Mouse (Mus musculus) liver, postnatal 0 days (tissue): Measurements from ENCODE around the gene F830045P16Rik.

ENCODE experiments used
- CTCF ChIP-seq: sonication (generic); IDR thresholded peaks from 2 replicates; pipeline ENCODE4 v1.5.1; 2016; ENCODE audit warnings: antibody characterized with exemption, low read depth
- EP300 ChIP-seq: IDR thresholded peaks from 2 replicates; pipeline ENCODE4 v1.6.1; 2016; ENCODE audit warnings: antibody characterized with exemption, low read depth, mild to moderate bottlenecking

DNA sequence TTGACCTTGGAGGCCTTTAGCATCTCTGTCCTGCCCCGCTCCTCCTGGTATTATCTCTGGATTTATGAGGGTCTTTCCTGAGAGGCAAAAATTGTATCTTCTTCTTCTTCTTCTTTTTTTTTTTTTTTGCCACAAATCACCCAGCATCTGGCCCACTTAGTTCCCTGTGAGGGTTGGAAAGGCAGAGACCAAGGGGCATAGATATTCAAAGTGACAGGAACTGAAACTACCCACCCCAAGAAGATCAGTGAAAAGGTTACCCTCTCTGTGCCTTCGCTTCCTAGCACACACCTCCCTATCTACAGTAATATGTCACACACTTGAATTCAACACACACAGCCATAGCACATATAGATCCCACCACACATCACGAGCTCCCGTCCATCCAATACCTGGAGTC, 38.7 kb upstream of the F830045P16Rik start:
- TF ChIP-seq EP300 = no peak
- TF ChIP-seq CTCF = no peak
